In the genomic region with DNA sequence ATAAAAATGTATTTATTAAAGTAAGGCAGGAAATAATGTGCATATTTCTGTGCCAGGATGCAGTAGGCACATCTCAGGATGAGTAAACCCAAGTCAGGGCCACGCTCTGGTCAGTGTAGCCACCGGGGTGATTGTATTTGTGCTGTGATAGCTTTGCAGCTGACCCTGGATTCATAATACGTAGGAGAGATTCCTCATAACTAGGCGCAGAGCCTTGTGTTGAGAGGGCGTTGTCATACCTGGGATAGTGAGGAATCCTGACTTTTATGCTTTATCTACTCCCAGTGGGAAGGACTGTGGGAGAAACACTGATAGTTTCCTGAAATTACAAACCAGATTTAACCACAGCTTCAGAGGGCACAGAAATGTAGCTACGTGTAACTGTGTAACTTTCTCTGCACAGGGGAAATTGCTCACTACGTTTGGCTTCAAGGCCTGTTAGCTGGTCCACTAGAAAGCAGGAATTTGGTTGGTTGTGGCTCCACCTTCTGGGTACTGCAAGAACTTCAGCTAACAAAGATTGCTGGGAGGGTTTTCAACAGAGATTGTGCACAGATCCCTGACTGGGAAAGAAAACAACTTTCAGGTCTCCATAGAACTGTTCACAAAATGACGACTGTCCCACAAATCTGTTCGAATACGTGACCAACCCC, we compare ENCODE assay signal across 7 mouse cellular contexts.
DNase-seq lines count a peak whose midpoint lies in the region; ATAC-seq lines count a peak whose summit lies in the region.

No protein-coding gene starts in this region.

- no peaks in the 10 kb centered on the region for H3K9me3 ChIP-seq in forebrain, embryonic 14.5 days (replicated peaks; ENCODE audit: control insufficient read depth, low read length)
- no peaks in the 10 kb centered on the region for H3K9me3 ChIP-seq in hindbrain, embryonic 11.5 days (ENCODE audit: control insufficient read depth, low read length)
- H3K9me3 ChIP-seq in lung, embryonic 16.5 days (ENCODE audit: control insufficient read depth, low read length) = no peaks in the 10 kb centered on the region

- ATAC-seq in forebrain, embryonic 14.5 days = peak; percentile 65; the same call in 1 of the 2 replicates
- peak; percentile 29; the same call in 1 of the 2 replicates for ATAC-seq in hindbrain, embryonic 11.5 days (ENCODE audit: low FRiP score)
- 0 out of 2 replicates have a peak, but pooled peaks have one; percentile 43 for ATAC-seq in lung, embryonic 16.5 days (ENCODE audit: low read depth)

- DNase-seq in NIH3T3 (ENCODE audit: low read depth) = peak; percentile 83
- peak; percentile 31 for DNase-seq in c-Kit-positive CD71-positive TER-119-negative erythroid progenitor cells, embryonic 14.5 days (ENCODE audit: low read depth)
- peak; percentile 88 for DNase-seq in forebrain, embryonic 14.5 days (ENCODE audit: low spot score)
- peak; percentile 85 for DNase-seq in hindbrain, embryonic 11.5 days (ENCODE audit: low spot score)
- peak; percentile 69 for DNase-seq in layer of hippocampus, adult 9-10 months (ENCODE audit: low spot score)
- peak; percentile 88 to 90 for DNase-seq in right cerebral cortex, adult 2 months (ENCODE audit: low spot score in 2 of 2)

- H3K9ac ChIP-seq in forebrain, embryonic 14.5 days (ENCODE audit: low read length) = no peak overlapping the region
- no peak overlapping the region for H3K9ac ChIP-seq in hindbrain, embryonic 11.5 days (ENCODE audit: low read depth, low read length)
- no peak overlapping the region for H3K9ac ChIP-seq in lung, embryonic 16.5 days (ENCODE audit: low read length)

- no peak overlapping the region for H3K4me3 ChIP-seq in forebrain, embryonic 14.5 days (ENCODE audit: low read depth, low read length)
- H3K4me3 ChIP-seq in hindbrain, embryonic 11.5 days (ENCODE audit: low read depth, low read length) = no peak overlapping the region
- H3K4me3 ChIP-seq in lung, embryonic 16.5 days (ENCODE audit: low read length) = no peak overlapping the region

- 51% methylated on average over 10 of the region's 10 CpGs for WGBS in forebrain, embryonic 14.5 days
- 53% methylated on average over 10 of the region's 10 CpGs for WGBS in hindbrain, embryonic 11.5 days
- WGBS in lung, embryonic 16.5 days = 44% methylated on average over 10 of the region's 10 CpGs

- H3K27me3 ChIP-seq in forebrain, embryonic 14.5 days (replicated peaks; ENCODE audit: control insufficient read depth, insufficient read depth, low read length) = no peaks in the 10 kb centered on the region
- H3K27me3 ChIP-seq in hindbrain, embryonic 11.5 days (ENCODE audit: control insufficient read depth, insufficient read depth, low read length) = no peaks in the 10 kb centered on the region
- H3K27me3 ChIP-seq in lung, embryonic 16.5 days (ENCODE audit: control insufficient read depth, insufficient read depth, low read depth, low read length) = no peaks in the 10 kb centered on the region

- H3K4me1 ChIP-seq in forebrain, embryonic 14.5 days (ENCODE audit: control insufficient read depth, insufficient read depth, low read length) = peaks cover 16% of the 10 kb centered on the region
- no peaks in the 10 kb centered on the region for H3K4me1 ChIP-seq in hindbrain, embryonic 11.5 days (replicated peaks; ENCODE audit: control insufficient read depth, insufficient read depth, low read length)
- no peaks in the 10 kb centered on the region for H3K4me1 ChIP-seq in lung, embryonic 16.5 days (replicated peaks; ENCODE audit: control insufficient read depth, insufficient read depth, low read length)

- no peak overlapping the region for H3K27ac ChIP-seq in forebrain, embryonic 14.5 days (ENCODE audit: low read depth, low read length)
- H3K27ac ChIP-seq in hindbrain, embryonic 11.5 days (ENCODE audit: low read depth, low read length) = no peak overlapping the region
- H3K27ac ChIP-seq in lung, embryonic 16.5 days (ENCODE audit: low read length) = no peak overlapping the region

- no peak overlapping the region for H3K4me2 ChIP-seq in forebrain, embryonic 14.5 days (ENCODE audit: low read length)
- no peak overlapping the region for H3K4me2 ChIP-seq in hindbrain, embryonic 11.5 days (replicated peaks; ENCODE audit: low read depth, low read length)
- H3K4me2 ChIP-seq in lung, embryonic 16.5 days (ENCODE audit: low read depth, low read length) = no peak overlapping the region

- no peaks in the 10 kb centered on the region for H3K36me3 ChIP-seq in forebrain, embryonic 14.5 days (ENCODE audit: control insufficient read depth, insufficient read depth, low read length)
- no peaks in the 10 kb centered on the region for H3K36me3 ChIP-seq in hindbrain, embryonic 11.5 days (ENCODE audit: control insufficient read depth, insufficient read depth, low read length)
- no peaks in the 10 kb centered on the region for H3K36me3 ChIP-seq in lung, embryonic 16.5 days (ENCODE audit: control insufficient read depth, insufficient read depth, low read length)

Comparison
In these comparisons a context has a peak if more than half of its experiments do, and no peak if none do; other contexts are left out.
1. DNase-seq: peak in every context shown above with its lines; median percentile 89 in right cerebral cortex, adult 2 months; 88 in forebrain, embryonic 14.5 days; 85 in hindbrain, embryonic 11.5 days; 83 in NIH3T3; 69 in layer of hippocampus, adult 9-10 months; 31 in c-Kit-positive CD71-positive TER-119-negative erythroid progenitor cells, embryonic 14.5 days.